Mouse (Mus musculus) erythroblast, embryonic 14.5 days (primary cell): ENCODE results near the gene Gbf1. TPM values are rescaled to one million over a fixed set of nuclear protein-coding genes. Genes with fewer than 3 reads are reported as not detected.

Experiments used
- H3K27me3 ChIP-seq: 2 replicates; pipeline ENCODE4 v1.6.1; 2012; ENCODE audit warnings: inconsistent platforms; ENCODE audit not compliant: control insufficient read depth
- H3K36me3 ChIP-seq: 2 replicates; pipeline ENCODE4 v1.6.1; 2012; ENCODE audit warnings: mild to moderate bottlenecking, inconsistent platforms; ENCODE audit not compliant: control insufficient read depth
- H3K4me1 ChIP-seq: 2 replicates; pipeline ENCODE4 v1.6.1; 2012; ENCODE audit warnings: inconsistent platforms; ENCODE audit not compliant: control insufficient read depth
- H3K4me3 ChIP-seq: replicated peaks from 2 replicates; pipeline ENCODE3; 2012; ENCODE audit warnings: moderate library complexity, mild to moderate bottlenecking, inconsistent platforms
- H3K9me3 ChIP-seq: 2 replicates; pipeline ENCODE4 v1.6.1; 2012; ENCODE audit warnings: low read length, inconsistent platforms, mixed read lengths; ENCODE audit not compliant: control insufficient read depth
- GATA1 ChIP-seq: IDR thresholded peaks from 2 replicates; pipeline ENCODE4 v1.6.1; 2012; ENCODE audit warnings: low read length, inconsistent platforms, mixed read lengths
- TAL1 ChIP-seq: IDR thresholded peaks from 3 replicates; pipeline ENCODE4 v1.6.1; 2012; ENCODE audit warnings: low read length, inconsistent platforms, mixed read lengths
- polyA plus RNA-seq: library from polyadenylated mRNA; stranded (reverse); fragments of >175 nt; gene quantifications from 2 replicates; pipeline ENCODE4 v1.2.3, GENCODE M21; 2012

The Gbf1 gene
- polyA plus RNA-seq, 1 experiment = 31.8 TPM

GRCm38 (mm10) chr19:46225506-46225905, 73.2 kb downstream of the Gbf1 start:
- Histone ChIP-seq H3K36me3 (peaks cover 10% of the 10 kb centered on the region), H3K9me3 (no peaks in the 10 kb centered on the region), H3K4me1 (peaks cover 23% of the 10 kb centered on the region), H3K4me3 (no peak overlapping the region), H3K27me3 (no peaks in the 10 kb centered on the region)
- TF ChIP-seq TAL1 = no peak
- no peak for TF ChIP-seq GATA1

- Histone ChIP-seq H3K4me3 (no peak overlapping the region), H3K4me1 (peaks cover 23% of the 10 kb centered on the region), H3K36me3 (peaks cover 10% of the 10 kb centered on the region), H3K27me3 (no peaks in the 10 kb centered on the region), H3K9me3 (no peaks in the 10 kb centered on the region)
- no peak for TF ChIP-seq GATA1
- no peak for TF ChIP-seq TAL1
Measured at GRCm38 (mm10) chr19:46226295-46226694, 74.0 kb downstream of the Gbf1 start.

GRCm38 (mm10) chr19:46227300-46227699, 75.0 kb downstream of the Gbf1 start:
- Histone ChIP-seq H3K36me3 (peaks cover 10% of the 10 kb centered on the region), H3K9me3 (no peaks in the 10 kb centered on the region), H3K4me1 (peaks cover 23% of the 10 kb centered on the region), H3K4me3 (no peak overlapping the region), H3K27me3 (no peaks in the 10 kb centered on the region)
- no peak for TF ChIP-seq GATA1
- TF ChIP-seq TAL1 = no peak

- H3K4me3 ChIP-seq = no peak overlapping the region
- no peak for TF ChIP-seq GATA1
- no peak for TF ChIP-seq TAL1
- peaks cover 3% of the 10 kb centered on the region for H3K36me3 ChIP-seq
- no peaks in the 10 kb centered on the region for H3K9me3 ChIP-seq
- no peaks in the 10 kb centered on the region for H3K4me1 ChIP-seq
- no peaks in the 10 kb centered on the region for H3K27me3 ChIP-seq
Measured at GRCm38 (mm10) chr19:46234450-46234849, 82.1 kb downstream of the Gbf1 start.

GRCm38 (mm10) chr19:46236658-46237057, 84.3 kb downstream of the Gbf1 start:
- Histone ChIP-seq H3K9me3 (no peaks in the 10 kb centered on the region), H3K4me3 (no peak overlapping the region), H3K36me3 (peaks cover 3% of the 10 kb centered on the region), H3K27me3 (no peaks in the 10 kb centered on the region), H3K4me1 (no peaks in the 10 kb centered on the region)
- TF ChIP-seq GATA1 (no peak), TAL1 (no peak)

GRCm38 (mm10) chr19:46240246-46240645, 87.9 kb downstream of the Gbf1 start:
- H3K4me3 ChIP-seq = no peak overlapping the region
- peaks cover 3% of the 10 kb centered on the region for H3K36me3 ChIP-seq
- no peaks in the 10 kb centered on the region for H3K9me3 ChIP-seq
- no peaks in the 10 kb centered on the region for H3K27me3 ChIP-seq
- peaks cover 7% of the 10 kb centered on the region for H3K4me1 ChIP-seq
- TF ChIP-seq GATA1 (no peak), TAL1 (no peak)

- no peak overlapping the region for H3K4me3 ChIP-seq
- H3K9me3 ChIP-seq = no peaks in the 10 kb centered on the region
- peaks cover 7% of the 10 kb centered on the region for H3K4me1 ChIP-seq
- H3K36me3 ChIP-seq = peaks cover 8% of the 10 kb centered on the region
- no peaks in the 10 kb centered on the region for H3K27me3 ChIP-seq
- TF ChIP-seq GATA1 (no peak), TAL1 (no peak)
Measured at GRCm38 (mm10) chr19:46242416-46242815, 90.1 kb downstream of the Gbf1 start.

- Histone ChIP-seq H3K27me3 (no peaks in the 10 kb centered on the region), H3K4me1 (peaks cover 7% of the 10 kb centered on the region), H3K36me3 (peaks cover 12% of the 10 kb centered on the region), H3K4me3 (no peak overlapping the region), H3K9me3 (no peaks in the 10 kb centered on the region)
- TF ChIP-seq TAL1 (no peak), GATA1 (no peak)
Measured at GRCm38 (mm10) chr19:46244628-46245027, 92.3 kb downstream of the Gbf1 start.

- no peaks in the 10 kb centered on the region for H3K9me3 ChIP-seq
- no peaks in the 10 kb centered on the region for H3K27me3 ChIP-seq
- H3K36me3 ChIP-seq = peaks cover 35% of the 10 kb centered on the region
- H3K4me3 ChIP-seq = no peak overlapping the region
- TF ChIP-seq GATA1 = no peak
- no peak for TF ChIP-seq TAL1
- no peaks in the 10 kb centered on the region for H3K4me1 ChIP-seq
Measured at GRCm38 (mm10) chr19:46248991-46249390, 96.7 kb downstream of the Gbf1 start.

GRCm38 (mm10) chr19:46254163-46254752, 101.9 kb downstream of the Gbf1 start:
- H3K9me3 ChIP-seq = no peaks in the 10 kb centered on the region
- TF ChIP-seq TAL1 (no peak), GATA1 (no peak)

More at GRCm38 (mm10) chr19:46254163-46254752, 101.9 kb downstream of the Gbf1 start:
- no peaks in the 10 kb centered on the region for H3K27me3 ChIP-seq
- no peaks in the 10 kb centered on the region for H3K4me1 ChIP-seq
- H3K4me3 ChIP-seq = no peak overlapping the region
- peaks cover 56% of the 10 kb centered on the region for H3K36me3 ChIP-seq
